Mouse (Mus musculus) testis, adult 2 months (tissue): Measurements from ENCODE around the gene Mbnl1.

Source experiments
- CTCF ChIP-seq: fragments of 200-500 bp; IDR thresholded peaks from 2 replicates; pipeline ENCODE4 v1.5.1; 2012; ENCODE audit warnings: low read depth, mild to moderate bottlenecking, inconsistent platforms, low read length, moderate library complexity; ENCODE audit not compliant: control insufficient read depth, insufficient read depth, insufficient replicate concordance
- POLR2A ChIP-seq: fragments of 200-500 bp; IDR thresholded peaks from 2 replicates; pipeline ENCODE4 v1.6.1; 2012; ENCODE audit warnings: low read depth, mild to moderate bottlenecking, inconsistent platforms, low read length, moderate library complexity; ENCODE audit not compliant: control insufficient read depth

DNA sequence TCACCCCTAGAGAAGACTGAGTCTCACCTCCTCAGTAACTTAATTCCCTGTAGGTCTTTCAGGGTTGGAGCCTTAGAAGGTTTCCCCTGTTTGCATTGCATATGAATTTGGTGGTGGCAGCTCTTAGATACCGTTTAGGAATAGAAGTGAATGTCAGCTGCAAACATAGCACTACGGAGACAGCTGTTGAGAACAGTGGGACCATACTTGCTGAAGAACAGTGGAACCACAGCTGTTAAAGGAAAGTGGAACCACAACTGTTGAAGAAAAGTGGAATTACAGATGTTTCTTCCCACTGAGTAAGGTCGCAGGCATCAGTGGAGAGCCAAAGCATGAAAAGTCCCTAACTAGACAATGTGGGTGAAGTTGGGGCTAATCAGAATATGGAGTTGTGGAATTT is 84.0 kb downstream of the Mbnl1 start:
- TF ChIP-seq CTCF (no peak), POLR2A (no peak)
